Mouse (Mus musculus): ENCODE results near the gene Txnrd1. TPM values are rescaled to one million over a fixed set of nuclear protein-coding genes. Genes with fewer than 3 reads are reported as not detected.

Txnrd1 gene
- total RNA-seq, 1 experiment from 2014 or later, result 42.0 TPM

Other genes with a start within 250 kb of the Txnrd1 start
- gene 1190007I07Rik, start 210.7 kb upstream of the Txnrd1 start, total RNA-seq (2017), result 12.8 and 26.3 TPM in 2 replicates
- 33.5 and 47.0 TPM in 2 replicates for gene Tdg, start 204.1 kb upstream of the Txnrd1 start, total RNA-seq (2017)
- gene Glt8d2, start 143.3 kb upstream of the Txnrd1 start, total RNA-seq (2017), result 0.93 TPM in 1 of 2 replicates, not detected in the other
- gene Hcfc2, start 137.8 kb upstream of the Txnrd1 start, total RNA-seq (2017), result 34.3 and 37.1 TPM in 2 replicates
- 66.2 and 66.4 TPM in 2 replicates for gene Nfyb, start 69.8 kb upstream of the Txnrd1 start, total RNA-seq (2017)
- gene Eid3, start 32.7 kb downstream of the Txnrd1 start, total RNA-seq (2017), result 9.2 and 11.4 TPM in 2 replicates
- 31.4 and 31.9 TPM in 2 replicates for gene Chst11, start 151.5 kb downstream of the Txnrd1 start, total RNA-seq (2017)